Comparison of ENCODE assay signal across 19 mouse cellular contexts in the genomic region with DNA sequence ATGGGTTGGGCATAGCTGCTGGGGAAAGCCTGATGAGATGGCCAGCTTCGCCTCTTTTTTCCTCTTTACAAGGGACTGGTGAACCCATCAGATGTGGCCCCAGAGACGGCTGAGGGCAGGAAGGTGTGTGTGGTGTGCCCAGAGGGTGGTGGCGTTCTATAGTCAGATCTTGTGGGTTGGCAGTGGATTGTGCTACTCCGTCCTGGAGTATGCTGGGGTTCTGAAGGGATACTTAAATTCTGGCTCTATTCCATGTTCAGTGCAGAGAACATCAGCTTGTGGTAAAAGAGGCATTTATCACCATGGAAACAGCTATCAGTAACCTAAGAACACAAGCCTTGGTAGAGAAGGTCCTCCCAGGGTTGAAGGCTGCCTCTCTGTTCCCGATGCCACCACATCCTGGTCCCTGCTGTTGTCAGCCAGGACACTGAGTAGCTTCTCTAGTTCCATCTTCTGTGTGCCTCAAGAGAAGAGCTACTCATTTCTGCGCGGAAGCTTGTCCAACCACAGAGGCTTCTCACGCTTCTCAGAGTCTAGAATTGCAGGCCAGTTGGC. TPM values are rescaled to one million over a fixed set of nuclear protein-coding genes. Genes with fewer than 3 reads are reported as not detected.
DNase-seq lines count a peak whose midpoint lies in the region; ATAC-seq lines count a peak whose summit lies in the region.
"Had no signal": no experiment of that assay in that cellular context is flagged by ENCODE, and none has a peak within 500 bp of the region (broad histone marks: within the 10 kb centered on the region; RNA-seq: fewer than 3 reads in every experiment).

No protein-coding gene starts in this region.

- H3K4me1 ChIP-seq in lung, embryonic 16.5 days (replicated peaks; ENCODE audit: control insufficient read depth, insufficient read depth, low read length) = peaks cover 15% of the 10 kb centered on the region
- H3K4me1 ChIP-seq: forebrain, embryonic 15.5 days had no signal

- DNase-seq in lung, postnatal 36 days = no peak
- peak; percentile 16 for DNase-seq in naive thymus-derived CD4-positive, alpha-beta T cell, adult 2 months (ENCODE audit: low read depth)
- no peak for DNase-seq in kidney, adult 9 months
- no peak for DNase-seq in ovary, postnatal 14 days (ENCODE audit: low spot score)
- DNase-seq: adrenal gland, postnatal 14 days; cerebellum, adult 11-12 months; cerebellum, adult 9-11 months; cerebellum, postnatal 36 days; gastrocnemius, postnatal 14 days; heart, adult 2 months; heart, postnatal 14 days had no signal

- no peaks in the 10 kb centered on the region for H3K27me3 ChIP-seq in lung, embryonic 16.5 days (ENCODE audit: control insufficient read depth, insufficient read depth, low read depth, low read length)
- H3K27me3 ChIP-seq: forebrain, embryonic 15.5 days; heart, embryonic 15.5 days; hindbrain, embryonic 13.5 days had no signal

- H3K9ac ChIP-seq in lung, embryonic 16.5 days (ENCODE audit: low read length) = no peak overlapping the region
- H3K9ac ChIP-seq: forebrain, embryonic 15.5 days; heart, embryonic 15.5 days; hindbrain, embryonic 13.5 days had no signal

- 78% methylated on average over 8 of the region's 8 CpGs for WGBS in lung, embryonic 16.5 days

- no peak overlapping the region for H3K4me2 ChIP-seq in lung, embryonic 16.5 days (ENCODE audit: low read depth, low read length)
- H3K4me2 ChIP-seq: forebrain, embryonic 15.5 days; heart, embryonic 11.5 days; heart, embryonic 15.5 days; hindbrain, embryonic 13.5 days had no signal

- H3K36me3 ChIP-seq in lung, embryonic 16.5 days (ENCODE audit: control insufficient read depth, insufficient read depth, low read length) = no peaks in the 10 kb centered on the region
- H3K36me3 ChIP-seq: forebrain, embryonic 15.5 days; heart, embryonic 15.5 days had no signal

- no peaks in the 10 kb centered on the region for H3K9me3 ChIP-seq in lung, embryonic 16.5 days (ENCODE audit: control insufficient read depth, low read length)
- H3K9me3 ChIP-seq: forebrain, embryonic 15.5 days; heart, embryonic 15.5 days; hindbrain, embryonic 13.5 days had no signal

- no peak overlapping the region for H3K4me3 ChIP-seq in lung, embryonic 16.5 days (ENCODE audit: low read length)
- H3K4me3 ChIP-seq: forebrain, embryonic 15.5 days; heart, adult 2 months; heart, embryonic 15.5 days; hindbrain, embryonic 13.5 days had no signal

- H3K27ac ChIP-seq in lung, embryonic 16.5 days (ENCODE audit: low read length) = no peak overlapping the region
- H3K27ac ChIP-seq: forebrain, embryonic 15.5 days; heart, adult 2 months; heart, embryonic 15.5 days; hindbrain, embryonic 13.5 days had no signal

- ATAC-seq in lung, embryonic 16.5 days (ENCODE audit: low read depth) = peak; percentile 56
- peak; percentile 41 for ATAC-seq in CD4-positive, CD25-positive, alpha-beta regulatory T cell, adult 4 months
- peak; percentile 45 for ATAC-seq in common myeloid progenitor, adult 5-6 weeks (replicated peaks; ENCODE audit: low read depth, poor library complexity, severe bottlenecking)
- ATAC-seq: forebrain, embryonic 15.5 days had no signal

RNA-seq across cellular contexts. Expression of a gene that starts 45.8 kb away (rescaled TPM):
- polyA plus RNA-seq in lung, embryonic 16.5 days (2015; fragmentation: Nextera tagmentation; extraction: Ambion mirVana) = 3.2 and 3.4 TPM in 2 replicates
- 10 to 100 TPM; 10.5 to 25.1 TPM for polyA plus RNA-seq in CD4-positive, CD25-positive, alpha-beta regulatory T cell, adult 4 months (2017; shearing (Covaris generic))
- 5.3 and 8.4 TPM in 2 replicates for total RNA-seq in common myeloid progenitor, adult 5-6 weeks (2017)
- total RNA-seq: MEL had no signal
